Mouse (Mus musculus) kidney, embryonic 14.5 days (tissue): ENCODE data around the gene Ankrd61. TPM values are rescaled to one million over a fixed set of nuclear protein-coding genes. Genes with fewer than 3 reads are reported as not detected.

ENCODE experiments used
- ATAC-seq: fragments of 200-750 bp; cut with Nextera tagmentation; 2 replicates; pipeline ENCODE4 v1.8.0; 2017; ENCODE audit warnings: moderate number of reproducible peaks, mild to moderate bottlenecking, moderate TSS enrichment, moderate library complexity; ENCODE audit not compliant: low FRiP score, low TSS enrichment
- H3K27ac ChIP-seq: fragments of 300-500 bp; sonication (generic); 2 replicates; pipeline ENCODE4 v1.5.1; 2014; ENCODE audit warnings: low read depth, mild to moderate bottlenecking, low read length, moderate library complexity, mixed read lengths
- H3K27me3 ChIP-seq: fragments of 300-500 bp; sonication (generic); 2 replicates; pipeline ENCODE4 v1.6.1; 2014; ENCODE audit warnings: mild to moderate bottlenecking, low read length; ENCODE audit not compliant: control insufficient read depth, insufficient read depth
- H3K36me3 ChIP-seq: fragments of 300-500 bp; sonication (generic); 2 replicates; pipeline ENCODE4 v1.6.1; 2014; ENCODE audit warnings: low read length, mixed read lengths; ENCODE audit not compliant: control insufficient read depth, insufficient read depth
- H3K4me1 ChIP-seq: fragments of 300-500 bp; sonication (generic); 2 replicates; pipeline ENCODE4 v1.6.1; 2014; ENCODE audit warnings: low read length, mixed read lengths; ENCODE audit not compliant: control insufficient read depth, insufficient read depth
- H3K4me2 ChIP-seq: fragments of 300-500 bp; sonication (generic); replicated peaks from 2 replicates; pipeline ENCODE4 v1.6.1; 2014; ENCODE audit warnings: low read depth, mild to moderate bottlenecking, low read length
- H3K4me3 ChIP-seq: fragments of 300-500 bp; sonication (generic); 2 replicates; pipeline ENCODE4 v1.5.1; 2014; ENCODE audit warnings: mild to moderate bottlenecking, low read length
- H3K9ac ChIP-seq: fragments of 300-500 bp; sonication (generic); 2 replicates; pipeline ENCODE4 v1.6.1; 2014; ENCODE audit warnings: low read depth, mild to moderate bottlenecking, low read length, moderate library complexity
- H3K9me3 ChIP-seq: fragments of 300-500 bp; sonication (generic); 2 replicates; pipeline ENCODE4 v1.6.1; 2016; ENCODE audit warnings: low read length; ENCODE audit not compliant: control insufficient read depth
- WGBS: fragments of 180-500 bp; shearing (Covaris S2); extraction: QIAGEN DNeasy Blood & Tissue Kit; methylation state at CpG from one replicate; pipeline ENCODE4 v1.1.7; 2014; 5-methylcytosine and 5-hydroxymethylcytosine counted together
- polyA plus RNA-seq: library from polyadenylated mRNA; unstranded; fragments of >200 nt; fragmentation: Nextera tagmentation; extraction: Ambion mirVana; gene quantifications from 2 replicates; pipeline ENCODE4 v1.2.1, GENCODE M21; 2014

The Ankrd61 gene
- polyA plus RNA-seq, 1 experiment from 2014 or later = 0.31 TPM

DNA sequence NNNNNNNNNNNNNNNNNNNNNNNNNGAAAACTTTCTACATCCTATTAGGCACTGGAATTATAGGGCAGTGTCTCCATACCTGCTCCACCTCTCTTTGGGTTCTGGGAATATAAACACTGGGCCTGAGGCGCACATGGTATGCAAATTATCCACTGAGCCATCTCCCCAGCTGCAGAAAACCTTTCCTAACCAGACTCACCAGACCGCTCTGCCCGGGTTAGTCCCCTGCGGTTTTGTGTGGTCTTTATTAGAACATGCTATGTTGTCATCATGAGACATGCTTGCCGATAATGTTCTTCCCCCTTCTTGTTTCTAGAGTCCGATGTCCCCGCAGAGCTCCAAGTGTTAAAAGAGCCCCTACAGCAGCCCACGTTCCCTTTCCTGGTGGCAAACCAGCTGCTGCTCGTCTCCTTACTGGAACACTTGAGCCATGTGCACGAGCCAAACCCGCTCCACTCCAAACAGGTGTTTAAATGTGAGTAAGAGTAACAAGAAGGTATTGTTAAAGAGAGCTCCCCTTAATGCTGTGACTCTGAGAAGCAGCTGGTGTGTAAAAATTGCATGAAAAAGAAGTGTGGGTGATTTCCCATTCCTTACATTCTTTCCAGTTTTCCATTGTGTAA lies 25.8 kb downstream of the Ankrd61 start:
- no peaks in the 10 kb centered on the region for H3K9me3 ChIP-seq
- peaks cover 21% of the 10 kb centered on the region for H3K36me3 ChIP-seq
- no peaks in the 10 kb centered on the region for H3K27me3 ChIP-seq
- H3K4me2 ChIP-seq = no peak overlapping the region
- WGBS = 89% methylated on average over 11 of the region's 11 CpGs
- H3K4me1 ChIP-seq = no peaks in the 10 kb centered on the region
- H3K27ac ChIP-seq = no peak overlapping the region
- no peak for ATAC-seq
- no peak overlapping the region for H3K9ac ChIP-seq
- no peak overlapping the region for H3K4me3 ChIP-seq

Other genes with a start within 250 kb of the Ankrd61 start
- gene Usp42, start 165.4 kb downstream of the Ankrd61 start, polyA plus RNA-seq = 17.2 and 23.6 TPM in 2 replicates
- 31.5 and 49.9 TPM in 2 replicates for gene Eif2ak1, start 79.9 kb downstream of the Ankrd61 start, polyA plus RNA-seq
- 113 and 120 TPM in 2 replicates for gene Aimp2, start 12.2 kb upstream of the Ankrd61 start, polyA plus RNA-seq
- gene Pms2, start 12.3 kb upstream of the Ankrd61 start, polyA plus RNA-seq = 27.2 and 37.5 TPM in 2 replicates
- 0.50 and 0.64 TPM in 2 replicates for gene Gm42421, start 30.5 kb upstream of the Ankrd61 start, polyA plus RNA-seq
- gene Rsph10b, start 35.4 kb upstream of the Ankrd61 start, polyA plus RNA-seq = 0.54 and 0.68 TPM in 2 replicates
- gene Ccz1, start 117.2 kb upstream of the Ankrd61 start, polyA plus RNA-seq = 85.2 and 97.1 TPM in 2 replicates
- gene Ocm, start 129.0 kb upstream of the Ankrd61 start, polyA plus RNA-seq = 6.5 and 8.2 TPM in 2 replicates
- 4.1 and 6.8 TPM in 2 replicates for gene Lmtk2, start 202.8 kb upstream of the Ankrd61 start, polyA plus RNA-seq